Mouse (Mus musculus) heart, adult 2 months (tissue): ENCODE measurements around the gene Gm26965. TPM values are rescaled to one million over a fixed set of nuclear protein-coding genes. Genes with fewer than 3 reads are reported as not detected.
A peak's percentile ranks its signal among the peaks of the same experiment; 100 is the strongest.

Experiments used
- DNase-seq, 2 experiments: peaks; one replicate each; pipeline ENCODE4 v3.0.0; 2021
- H3K27ac ChIP-seq: fragments of 200-600 bp; 2 replicates; pipeline ENCODE4 v1.8.1; 2022
- H3K27me3 ChIP-seq: fragments of 200-500 bp; 2 replicates; pipeline ENCODE4 v1.6.1; 2012; ENCODE audit warnings: mild to moderate bottlenecking, low read length, inconsistent platforms, mixed read lengths; ENCODE audit not compliant: control insufficient read depth, insufficient read depth
- H3K36me3 ChIP-seq: fragments of 200-500 bp; 2 replicates; pipeline ENCODE4 v1.6.1; 2012; ENCODE audit warnings: low read length, inconsistent platforms; ENCODE audit not compliant: control insufficient read depth, insufficient read depth
- H3K4me1 ChIP-seq: fragments of 200-500 bp; 2 replicates; pipeline ENCODE4 v1.6.1; 2011; ENCODE audit warnings: low read length; ENCODE audit not compliant: control insufficient read depth, insufficient read depth
- H3K4me3 ChIP-seq: fragments of 200-600 bp; 2 replicates; pipeline ENCODE4 v1.8.1; 2022
- H3K79me2 ChIP-seq: fragments of 200-500 bp; replicated peaks from 2 replicates; pipeline ENCODE4 v1.6.1; 2012; ENCODE audit warnings: mild to moderate bottlenecking, inconsistent platforms, low read length, moderate library complexity, mixed read lengths; ENCODE audit not compliant: control insufficient read depth, insufficient read depth
- H3K9ac ChIP-seq: fragments of 200-500 bp; 2 replicates; pipeline ENCODE4 v1.6.1; 2012; ENCODE audit warnings: low read depth, mild to moderate bottlenecking, control low read depth, inconsistent platforms, low read length, mixed read lengths
- CTCF ChIP-seq: fragments of 200-600 bp; IDR thresholded peaks from 2 replicates; pipeline ENCODE4 v1.8.1; 2022; ENCODE audit warnings: antibody characterized with exemption, mild to moderate bottlenecking, moderate library complexity
- EP300 ChIP-seq: fragments of 200-500 bp; IDR thresholded peaks from 2 replicates; pipeline ENCODE4 v1.6.1; 2011; ENCODE audit warnings: low read depth, low read length, control low read depth; ENCODE audit not compliant: insufficient read depth
- POLR2A ChIP-seq: fragments of 200-500 bp; IDR thresholded peaks from 2 replicates; pipeline ENCODE4 v1.6.1; 2011; ENCODE audit warnings: mild to moderate bottlenecking, low read depth, low read length, control low read depth; ENCODE audit not compliant: insufficient read depth
- WGBS: fragments of 180-500 bp; shearing (Covaris S2); methylation state at CpG from one replicate; pipeline ENCODE4 v1.1.7; 2018; 5-methylcytosine and 5-hydroxymethylcytosine counted together
- intact Hi-C: fragments of 180-260 bp; cut with DNase I; formaldehyde crosslinking; loops from one replicate; pipeline ENCODE4 v1.15.1; 2025
- long read RNA-seq: library from polyadenylated mRNA; stranded (forward); transcript quantifications from one replicate; pipeline ENCODE4 v2.0.0, GENCODE M21; 2021
- polyA plus RNA-seq: library from polyadenylated mRNA; depleted of rRNA; stranded (reverse); fragments of >200 nt; gene quantifications from 2 replicates; pipeline ENCODE4 v1.2.3, GENCODE M21; 2012; rRNA removed
- total RNA-seq, 2 experiments: library from RNA; stranded (reverse); gene quantifications; 2 replicates each; pipeline ENCODE4 v1.2.3; 2021

Gene Gm26965
- total RNA-seq (not detected), polyA plus RNA-seq (not detected in 2 replicates)
- long read RNA-seq, result 0 reads

GRCm38 (mm10) chr13:67525753-67526410 lies at the start of gene Gm26965, which contains the start of gene Zfp87:
TSS of gene Gm26965 (minus strand) at chr13:67526151.
TSS of gene Zfp87 (minus strand) at chr13:67526177.
- Histone ChIP-seq H3K27ac (peak within 1 kb of the TSS; percentile 71), H3K36me3 (no peaks in the 10 kb centered on the region), H3K4me3 (peak within 1 kb of the TSS; percentile 69), H3K27me3 (no peaks in the 10 kb centered on the region), H3K9ac (peak within 1 kb of the TSS; percentile 87), H3K79me2 (peaks cover 2% of the 10 kb centered on the region; the same call in 1 of the 2 replicates), H3K4me1 (peaks cover 1% of the 10 kb centered on the region)
- intact Hi-C loops, result loop anchor here (1.0 to 10.0 kb wide), 8 partner anchors 26 to 421 kb away; partner anchors contain the start of genes Gm28044, Gm28557, Zfp58 and Zfp595
- under 1% methylated on average over 27 of the region's 27 CpGs for WGBS
- DNase-seq, result peak; percentile 93 to 94
- TF ChIP-seq EP300 (peak; percentile 79), CTCF (no peak), POLR2A (peak; percentile 94)

GRCm38 (mm10) chr13:67572591-67573189 lies 46.7 kb upstream of the Gm26965 start:
- Histone ChIP-seq H3K27me3 (no peaks in the 10 kb centered on the region), H3K9ac (no peak overlapping the region), H3K4me1 (no peaks in the 10 kb centered on the region), H3K36me3 (no peaks in the 10 kb centered on the region), H3K27ac (no peak overlapping the region), H3K79me2 (no peaks in the 10 kb centered on the region), H3K4me3 (no peak overlapping the region)
- TF ChIP-seq CTCF (no peak), EP300 (no peak), POLR2A (no peak)
- no peak for DNase-seq
- intact Hi-C loops, result no loop called here
- 56% methylated on average over 5 of the region's 5 CpGs for WGBS

- Histone ChIP-seq H3K36me3 (peaks cover 3% of the 10 kb centered on the region; the same call in 1 of the 2 replicates), H3K27ac (peak within 1 kb of the TSS; percentile 89), H3K27me3 (no peaks in the 10 kb centered on the region), H3K4me1 (peaks cover 1% of the 10 kb centered on the region; the same call in 1 of the 2 replicates), H3K79me2 (peaks cover 4% of the 10 kb centered on the region; the same call in 1 of the 2 replicates), H3K4me3 (peak within 1 kb of the TSS; percentile 81), H3K9ac (peak within 1 kb of the TSS; percentile 66)
- TF ChIP-seq POLR2A (no peak), CTCF (no peak), EP300 (no peak)
- DNase-seq, result no peak
- WGBS, result 81% methylated on average over 4 of the region's 4 CpGs
- intact Hi-C loops, result loop anchor here (2.0 to 5.0 kb wide), 4 partner anchors 27 to 174 kb away; partner anchors contain the start of genes Gm26965, Gm49345, Zfp65 and Zfp729a
These were observed 27.8 kb upstream of the Gm26965 start, which contains the start of gene Zfp748 for GRCm38 (mm10) chr13:67553730-67554129. TSS of gene Zfp748 (minus strand) at chr13:67553830.

- peak overlapping the region; percentile 81 for H3K4me3 ChIP-seq
- WGBS, result 1% methylated on average over 44 of the region's 44 CpGs
- no peaks in the 10 kb centered on the region for H3K27me3 ChIP-seq
- H3K79me2 ChIP-seq, result peaks cover 4% of the 10 kb centered on the region; the same call in 1 of the 2 replicates
- intact Hi-C loops, result loop anchor here (2.0 to 5.0 kb wide), 4 partner anchors 26 to 175 kb away; partner anchors contain the start of genes Gm26965, Gm49345, Zfp65 and Zfp729a
- DNase-seq, result peak; percentile 84 to 91
- peak overlapping the region; percentile 66 for H3K9ac ChIP-seq
- H3K27ac ChIP-seq, result peak overlapping the region; percentile 89
- H3K4me1 ChIP-seq, result peaks cover 1% of the 10 kb centered on the region; the same call in 1 of the 2 replicates
- peaks cover 3% of the 10 kb centered on the region; the same call in 1 of the 2 replicates for H3K36me3 ChIP-seq
- peak; percentile 74 for TF ChIP-seq POLR2A
- TF ChIP-seq EP300, result peak; percentile 63; the same call in 1 of the 2 replicates
- TF ChIP-seq CTCF, result no peak
These were observed 26.8 kb upstream of the Gm26965 start for GRCm38 (mm10) chr13:67552505-67553346.

GRCm38 (mm10) chr13:67545941-67546340 lies 20.0 kb upstream of the Gm26965 start:
- 0 out of 2 replicates have a peak, but pooled peaks cover 2% of the 10 kb centered on the region for H3K79me2 ChIP-seq
- TF ChIP-seq POLR2A (no peak), CTCF (no peak), EP300 (no peak)

More at GRCm38 (mm10) chr13:67545941-67546340, 20.0 kb upstream of the Gm26965 start:
- H3K4me1 ChIP-seq, result no peaks in the 10 kb centered on the region
- no peaks in the 10 kb centered on the region for H3K27me3 ChIP-seq
- no peak for DNase-seq
- WGBS, result 87% methylated on average over 1 of the region's 1 CpGs
- intact Hi-C loops, result no loop called here
- H3K27ac ChIP-seq, result no peak overlapping the region
- no peak overlapping the region for H3K4me3 ChIP-seq
- no peak overlapping the region for H3K9ac ChIP-seq
- H3K36me3 ChIP-seq, result peaks cover 9% of the 10 kb centered on the region
